Mouse (Mus musculus) bone marrow, adult 2 months (tissue): ENCODE data around the gene Zfp870. TPM values are rescaled to one million over a fixed set of nuclear protein-coding genes. Genes with fewer than 3 reads are reported as not detected.

Experiments
- H3K27ac ChIP-seq: fragments of 200-500 bp; 2 replicates; pipeline ENCODE4 v1.5.1; 2012; ENCODE audit warnings: low read depth, mild to moderate bottlenecking, control low read depth, inconsistent platforms, low read length; ENCODE audit not compliant: control insufficient read depth, poor library complexity, insufficient read depth
- H3K4me1 ChIP-seq: fragments of 200-500 bp; 2 replicates; pipeline ENCODE4 v1.6.1; 2011; ENCODE audit warnings: low read length; ENCODE audit not compliant: control insufficient read depth, insufficient read depth
- H3K4me3 ChIP-seq: fragments of 200-500 bp; replicated peaks from 2 replicates; pipeline ENCODE3; 2011; ENCODE audit warnings: mild to moderate bottlenecking, low read depth, low read length, control low read depth; ENCODE audit not compliant: control insufficient read depth
- CTCF ChIP-seq: fragments of 200-500 bp; IDR thresholded peaks from 2 replicates; pipeline ENCODE4 v1.5.1; 2011; ENCODE audit warnings: low read length, control low read depth; ENCODE audit not compliant: control insufficient read depth, insufficient read depth
- POLR2A ChIP-seq: fragments of 200-500 bp; IDR thresholded peaks from 2 replicates; pipeline ENCODE4 v1.6.1; 2011; ENCODE audit warnings: low read depth, mild to moderate bottlenecking, control low read depth, low read length, borderline replicate concordance; ENCODE audit not compliant: control insufficient read depth
- WGBS: fragments of 180-500 bp; shearing (Covaris S2); methylation state at CpG from one replicate; pipeline ENCODE4 v1.1.7; 2018; 5-methylcytosine and 5-hydroxymethylcytosine counted together
- polyA plus RNA-seq: library from polyadenylated mRNA; stranded (reverse); fragments of >200 nt; gene quantifications from 2 replicates; pipeline ENCODE4 v1.2.4, GENCODE M21; 2011; ENCODE audit warnings: low replicate concordance; ENCODE audit not compliant: missing spikeins, insufficient read depth, insufficient read length

The Zfp870 gene
- polyA plus RNA-seq, 1 experiment, result 1.6 TPM

DNA sequence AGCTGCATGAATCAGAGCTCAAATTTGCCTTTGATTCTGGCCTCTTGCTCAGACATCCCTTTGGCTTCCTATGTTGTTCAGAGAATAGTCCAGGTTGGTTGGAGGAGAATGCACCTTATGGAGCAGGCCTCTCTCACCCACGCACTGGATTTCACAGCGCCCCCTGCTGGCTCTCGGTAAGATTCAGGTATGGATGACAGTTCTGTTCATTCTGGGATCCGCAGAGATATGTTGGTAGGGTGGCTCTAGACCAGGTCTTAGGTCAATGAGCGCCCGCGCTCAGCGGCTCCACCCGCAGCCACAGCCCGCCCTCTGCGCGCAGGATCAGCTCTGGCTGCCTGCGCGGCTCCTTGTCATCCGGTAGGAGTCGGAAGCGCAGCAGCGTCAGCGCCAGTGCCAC is 13.8 kb upstream of the Zfp870 start:
- peak; percentile 77 for TF ChIP-seq CTCF
- no peak for TF ChIP-seq POLR2A
- Histone ChIP-seq H3K27ac (no peak overlapping the region), H3K4me3 (no peak overlapping the region), H3K4me1 (no peaks in the 10 kb centered on the region)
- 16% methylated on average over 19 of the region's 19 CpGs for WGBS

DNA sequence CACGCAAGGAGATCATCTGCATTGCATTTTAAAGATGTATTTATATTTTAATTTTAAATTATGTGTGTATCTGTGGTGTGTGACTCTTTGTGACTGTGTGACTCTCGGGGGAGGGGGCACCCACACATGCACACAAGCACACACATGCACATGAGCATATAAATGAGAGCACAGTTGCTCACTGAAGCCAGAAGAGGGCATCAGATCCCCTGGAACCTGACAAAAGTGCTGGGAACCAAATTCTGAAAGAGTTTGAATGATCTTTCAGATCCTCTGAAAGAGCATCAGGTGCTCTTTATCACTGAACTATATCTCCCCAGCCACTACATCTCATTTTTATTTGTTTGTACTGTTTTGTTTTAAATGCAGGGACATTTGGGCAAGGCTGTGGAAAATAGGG is 13.0 kb upstream of the Zfp870 start:
- no peak for TF ChIP-seq POLR2A
- peak; percentile 24; the same call in 1 of the 2 replicates for TF ChIP-seq CTCF
- no peak overlapping the region for H3K27ac ChIP-seq
- WGBS, result 50% methylated on average over 2 of the region's 2 CpGs

DNA sequence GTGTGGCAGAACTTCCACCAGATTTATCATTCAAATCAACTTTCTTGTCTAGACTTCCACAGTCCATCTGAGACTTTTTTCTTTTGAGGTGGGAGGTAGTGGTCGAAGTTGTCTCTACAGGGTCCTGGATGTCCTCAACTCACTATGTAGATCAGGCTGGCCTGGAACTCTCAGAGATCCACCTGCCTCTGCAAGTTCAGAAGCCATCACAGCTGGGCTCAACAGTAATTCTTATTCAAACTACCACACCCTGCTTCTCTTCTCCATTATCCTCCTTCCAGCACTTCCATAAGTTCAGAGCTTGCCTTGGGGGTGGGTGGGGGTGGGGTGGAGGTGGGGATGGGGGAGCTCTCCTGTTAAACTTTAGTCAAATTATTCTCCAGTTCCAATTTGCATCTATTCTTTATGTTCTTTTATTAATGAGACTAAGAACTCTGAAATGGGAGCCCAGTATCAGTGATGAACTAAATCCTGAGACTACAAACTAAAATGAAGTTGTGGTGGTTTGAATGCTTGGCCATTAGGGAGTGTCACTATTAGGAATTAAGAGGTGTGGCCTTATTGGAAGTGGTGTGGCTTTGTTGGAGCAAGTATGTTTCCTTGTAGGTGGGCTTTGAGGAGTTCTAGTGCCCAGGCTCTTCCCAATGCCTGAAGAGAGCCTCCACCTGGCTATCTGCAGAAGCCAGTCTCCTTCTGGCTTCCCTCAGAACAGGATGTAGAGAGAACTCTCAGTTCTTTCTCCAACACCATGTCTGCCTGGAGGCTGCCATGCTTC is 10.5 kb upstream of the Zfp870 start:
- 39% methylated on average over 1 of the region's 1 CpGs for WGBS
- H3K4me1 ChIP-seq, result no peaks in the 10 kb centered on the region
- H3K27ac ChIP-seq, result no peak overlapping the region
- H3K4me3 ChIP-seq, result no peak overlapping the region
- no peak for TF ChIP-seq CTCF
- TF ChIP-seq POLR2A, result no peak

More for the DNA sequence above, 13.0 kb upstream of the Zfp870 start:
- Histone ChIP-seq H3K4me3 (no peak overlapping the region), H3K4me1 (no peaks in the 10 kb centered on the region)

DNA sequence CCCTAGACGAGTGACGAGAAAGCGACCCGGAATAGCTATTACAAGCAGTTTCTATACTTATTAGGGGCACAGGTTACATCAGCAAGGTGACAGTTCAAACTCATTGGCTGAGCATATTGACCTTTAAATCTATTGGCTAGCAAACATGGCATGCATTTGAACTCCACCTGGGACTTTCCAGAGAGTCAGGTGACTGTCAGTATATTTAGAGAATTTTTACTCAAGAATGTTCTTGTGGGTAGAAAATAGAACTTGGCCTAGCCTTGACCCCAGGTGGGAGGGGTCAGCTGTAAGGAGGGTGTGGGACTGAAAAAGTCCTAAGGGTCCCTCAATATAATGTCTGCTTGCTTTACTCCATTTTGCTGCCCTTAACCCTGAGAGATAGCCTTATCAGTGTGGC is 4.0 kb upstream of the Zfp870 start:
- TF ChIP-seq CTCF (no peak), POLR2A (no peak)
- H3K27ac ChIP-seq, result no peak overlapping the region
- 90% methylated on average over 4 of the region's 4 CpGs for WGBS
- no peaks in the 10 kb centered on the region; the same call in 1 of the 2 replicates for H3K4me1 ChIP-seq
- no peak overlapping the region for H3K4me3 ChIP-seq

DNA sequence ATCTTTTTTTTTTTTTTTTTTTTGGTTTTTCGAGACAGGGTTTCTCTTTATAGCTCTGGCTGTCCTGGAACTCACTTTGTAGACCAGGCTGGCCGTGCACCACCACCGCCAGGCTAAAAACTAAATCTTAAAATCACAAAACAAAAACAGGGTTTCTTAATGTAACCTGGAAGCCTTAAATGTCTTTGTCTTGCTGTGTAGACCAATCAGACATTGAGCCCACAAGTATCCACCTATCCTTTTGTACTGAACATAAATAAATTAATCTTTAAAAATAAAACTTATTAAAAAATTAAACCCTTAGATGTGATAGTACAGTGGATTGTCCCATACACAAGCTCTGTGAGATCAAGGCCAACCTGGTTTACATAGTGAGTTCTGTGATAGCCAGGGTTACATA is 2.5 kb upstream of the Zfp870 start:
- Histone ChIP-seq H3K4me3 (no peak overlapping the region), H3K4me1 (no peaks in the 10 kb centered on the region; the same call in 1 of the 2 replicates), H3K27ac (no peak overlapping the region)
- TF ChIP-seq POLR2A (no peak), CTCF (no peak)
- 76% methylated on average over 3 of the region's 3 CpGs for WGBS

DNA sequence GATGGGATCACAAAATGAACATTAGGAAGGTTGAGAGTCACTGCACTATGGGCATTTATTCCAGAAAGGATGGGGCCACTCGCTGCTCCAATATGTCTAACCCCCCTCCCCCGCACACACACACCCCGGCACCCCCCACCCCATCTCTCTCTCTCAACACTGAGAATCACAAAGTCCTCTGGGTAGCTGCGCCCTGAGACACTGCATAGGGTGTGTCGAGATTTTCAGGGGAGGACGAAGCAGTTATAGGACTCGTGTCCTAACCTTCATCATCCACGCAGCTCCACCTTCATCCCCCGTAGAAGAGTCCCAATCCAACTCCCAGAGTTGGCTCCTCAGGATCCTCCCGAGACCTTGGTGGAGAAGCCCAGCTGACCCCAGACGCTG is 597 bp downstream of the Zfp870 start:
- Histone ChIP-seq H3K27ac (no peak overlapping the region), H3K4me3 (peak overlapping the region; percentile 69), H3K4me1 (no peaks in the 10 kb centered on the region; the same call in 1 of the 2 replicates)
- WGBS, result 5% methylated on average over 11 of the region's 11 CpGs
- TF ChIP-seq POLR2A, result no peak
- TF ChIP-seq CTCF, result no peak

DNA sequence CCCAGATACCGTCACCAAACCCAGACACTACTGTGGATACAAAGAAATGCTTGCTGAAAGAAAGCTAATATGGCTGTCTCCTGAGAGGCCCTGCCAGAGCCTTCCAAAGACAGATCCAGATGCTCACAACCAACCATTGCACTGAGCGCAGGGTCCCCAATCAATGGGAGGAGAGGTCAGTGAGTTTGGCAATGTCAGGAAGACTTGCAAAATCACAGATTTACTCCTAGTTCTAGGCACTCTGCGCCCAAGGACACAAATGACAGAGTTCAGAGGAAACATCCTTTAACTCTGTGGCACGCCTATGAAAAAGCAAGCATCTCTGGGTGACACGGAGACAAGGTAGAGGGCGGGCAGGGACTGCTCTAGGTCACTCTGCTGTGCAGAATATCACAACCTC is 1.8 kb downstream of the Zfp870 start:
- Histone ChIP-seq H3K4me1 (no peaks in the 10 kb centered on the region; the same call in 1 of the 2 replicates), H3K27ac (no peak overlapping the region), H3K4me3 (no peak overlapping the region)
- 85% methylated on average over 6 of the region's 6 CpGs for WGBS
- TF ChIP-seq CTCF, result no peak
- no peak for TF ChIP-seq POLR2A

DNA sequence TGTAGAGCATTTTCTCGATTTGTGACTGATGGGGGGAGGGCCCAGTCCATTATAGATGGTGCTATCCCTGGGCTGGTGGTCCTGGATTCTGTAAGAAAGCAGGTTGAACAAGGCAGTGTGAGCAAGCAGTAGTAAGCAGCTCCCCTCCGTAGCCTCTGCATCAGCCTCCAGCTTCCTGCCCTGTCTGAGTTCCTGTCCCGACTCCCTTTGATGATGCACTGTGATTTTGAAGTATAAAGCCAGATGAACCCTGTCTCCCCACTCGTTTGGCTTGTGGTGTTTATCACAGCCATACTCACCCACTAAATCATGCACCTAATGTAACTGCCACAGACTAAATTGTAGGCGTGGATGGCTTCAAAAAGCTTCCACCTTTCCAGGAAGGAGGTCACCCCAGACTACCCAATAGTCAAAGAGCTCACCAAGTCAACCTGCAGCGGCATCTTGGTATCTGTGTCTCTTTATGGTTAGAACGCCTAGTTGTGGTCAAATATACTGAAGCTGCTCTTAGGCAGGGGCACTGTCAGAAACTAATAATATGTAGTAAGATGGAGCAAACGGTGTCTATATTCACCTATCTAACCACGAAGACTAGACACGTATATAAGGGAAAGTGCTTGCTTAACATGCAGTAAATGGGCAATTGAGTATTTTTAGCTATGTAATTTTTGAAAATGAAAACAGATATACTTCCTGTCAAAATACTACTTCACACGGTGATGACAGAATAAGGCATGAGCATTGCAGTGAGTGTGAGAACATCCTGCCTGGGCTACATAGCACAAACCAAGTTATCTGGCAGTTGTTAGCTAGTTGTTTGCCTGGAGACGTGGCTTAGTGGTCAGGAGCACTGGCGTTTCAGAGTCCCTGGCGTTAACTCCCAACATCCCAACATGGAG is 10.9 kb downstream of the Zfp870 start:
- Histone ChIP-seq H3K27ac (no peak overlapping the region), H3K4me3 (no peak overlapping the region), H3K4me1 (no peaks in the 10 kb centered on the region)
- 84% methylated on average over 14 of the region's 14 CpGs for WGBS
- no peak for TF ChIP-seq CTCF
- no peak for TF ChIP-seq POLR2A
